Mouse (Mus musculus) left cerebral cortex, adult 18-20 months (tissue): ENCODE measurements at regions not wholly inside any gene's neighbourhood (a gene's known extent, or its start where the extent isn't known, plus 50 kb on each side); places are given as distances from the start of the nearest gene placed in this dataset.

Source experiments
- DNase-seq, 2 experiments: peaks; one replicate each; pipeline ENCODE4 v3.0.0; 2021 to 2022; ENCODE audit warnings: low spot score in 2 of 2, mixed read lengths in 1 of 2

DNA sequence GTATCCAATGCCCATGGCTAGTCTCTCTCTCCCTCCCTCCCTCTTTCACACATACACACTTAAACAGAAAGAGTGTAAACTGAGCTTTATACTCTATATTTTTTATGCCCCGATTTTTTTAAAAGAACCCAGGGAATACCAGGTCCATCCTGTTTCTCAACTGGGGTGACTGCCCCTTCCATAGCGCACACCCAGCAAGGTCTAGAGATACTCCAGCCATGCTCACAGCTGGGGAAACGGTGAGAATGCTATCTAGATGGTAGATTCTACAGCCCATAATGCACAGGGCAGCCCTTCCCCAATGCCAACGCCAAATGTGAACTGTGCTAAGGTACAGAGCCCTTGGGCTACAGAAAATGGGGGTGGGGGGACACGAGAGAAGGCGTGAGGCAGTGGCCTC lies 51.2 kb upstream of the Tln2 start:
- no peak for DNase-seq

GRCm38 (mm10) chr9:67611676-67612075 lies 52.2 kb upstream of the Tln2 start:
- no peak for DNase-seq

GRCm38 (mm10) chr9:67612101-67612500 lies 52.6 kb upstream of the Tln2 start:
- DNase-seq = no peak

- DNase-seq = no peak
These were observed 54.7 kb upstream of the Tln2 start for GRCm38 (mm10) chr9:67614068-67614727.

- no peak for DNase-seq
These were observed 56.7 kb upstream of the Tln2 start for GRCm38 (mm10) chr9:67616207-67616606.

GRCm38 (mm10) chr9:67617341-67618217 lies 58.1 kb upstream of the Tln2 start:
- no peak for DNase-seq

DNA sequence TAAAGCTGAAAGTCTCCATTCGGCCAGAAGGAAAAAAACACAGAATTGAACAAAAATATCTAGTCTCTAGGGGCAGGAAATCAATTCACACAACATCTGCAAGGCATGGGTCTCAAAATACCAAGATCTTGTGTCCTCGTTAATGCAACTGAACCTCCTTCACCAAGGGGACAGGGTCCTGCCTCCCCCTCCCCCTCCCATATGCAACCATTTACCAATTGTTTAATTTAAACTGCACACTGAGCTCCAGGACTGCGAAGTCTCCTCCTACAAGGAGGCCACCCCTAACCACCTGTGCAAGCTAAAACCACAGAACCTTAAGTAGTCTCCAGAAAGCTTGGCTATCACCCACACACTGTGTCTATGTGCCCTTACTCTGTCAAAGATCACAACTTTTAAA lies 61.4 kb upstream of the Tln2 start:
- DNase-seq = no peak

DNA sequence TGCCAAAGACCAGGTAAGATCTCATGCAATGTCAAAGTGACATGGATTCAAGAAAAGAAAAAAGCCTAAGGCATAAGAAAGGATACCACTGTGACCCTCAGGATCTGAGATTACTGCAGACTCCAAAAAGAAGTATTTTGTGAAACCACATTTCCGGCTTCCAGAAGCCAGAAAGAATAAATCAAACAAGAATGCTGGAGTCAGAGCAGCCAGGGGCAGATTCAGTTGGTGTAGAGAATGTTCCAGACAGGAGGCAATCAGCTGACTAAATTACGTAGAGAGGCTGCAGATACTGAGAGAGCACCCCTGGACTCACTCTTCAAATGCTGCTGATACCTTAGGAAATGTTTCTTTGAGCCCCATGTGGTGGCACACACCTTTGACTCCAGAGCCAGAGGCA lies 67.7 kb upstream of the Tln2 start:
- no peak for DNase-seq

- DNase-seq = no peak
These were observed 70.1 kb upstream of the Tln2 start for GRCm38 (mm10) chr9:67629624-67630023.

DNA sequence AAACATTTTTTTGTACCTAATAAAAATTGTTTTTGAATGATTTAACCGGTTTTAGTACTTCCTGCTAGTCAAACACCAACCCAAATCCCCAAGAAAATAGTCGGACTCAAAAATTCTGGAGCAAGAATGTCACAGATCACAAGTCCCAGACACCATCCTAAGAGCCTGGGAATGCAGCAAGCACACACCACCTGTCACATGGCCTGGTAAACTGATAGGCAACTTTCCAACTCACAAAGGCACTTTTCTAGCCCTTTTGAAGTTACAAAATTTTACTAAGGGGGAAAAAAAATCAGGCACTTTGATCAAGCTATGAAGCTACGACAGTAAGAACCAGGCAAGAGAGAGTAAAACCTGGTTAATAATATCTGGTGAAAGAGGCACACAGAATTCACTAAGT lies 70.7 kb upstream of the Tln2 start:
- no peak for DNase-seq

DNA sequence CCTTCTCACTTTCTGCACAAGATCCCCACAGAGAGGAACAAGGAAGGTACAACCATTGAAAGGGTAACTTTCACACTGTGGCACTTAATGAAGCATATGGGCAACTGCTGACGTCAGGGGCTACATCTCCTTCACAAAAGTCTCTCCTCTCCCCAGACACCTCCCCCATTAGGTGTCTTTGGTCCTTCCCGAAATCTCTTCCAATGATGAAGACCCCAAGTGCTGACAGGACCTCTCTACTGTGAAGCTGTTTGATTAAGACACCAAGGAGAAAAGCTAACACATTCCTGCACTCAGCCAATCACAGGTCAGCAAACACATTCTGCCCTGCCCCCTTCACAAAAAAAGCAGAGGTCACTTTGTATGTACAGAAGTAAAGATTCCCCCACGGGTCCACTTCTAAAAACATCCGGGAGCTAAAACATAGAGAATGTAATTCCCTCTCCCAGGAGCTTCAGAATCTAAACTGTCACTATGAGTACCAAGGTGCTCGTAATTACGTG lies 72.3 kb upstream of the Tln2 start:
- no peak for DNase-seq

GRCm38 (mm10) chr9:67632521-67633025 lies 73.1 kb upstream of the Tln2 start:
- peak; percentile 14 to 17 for DNase-seq

DNA sequence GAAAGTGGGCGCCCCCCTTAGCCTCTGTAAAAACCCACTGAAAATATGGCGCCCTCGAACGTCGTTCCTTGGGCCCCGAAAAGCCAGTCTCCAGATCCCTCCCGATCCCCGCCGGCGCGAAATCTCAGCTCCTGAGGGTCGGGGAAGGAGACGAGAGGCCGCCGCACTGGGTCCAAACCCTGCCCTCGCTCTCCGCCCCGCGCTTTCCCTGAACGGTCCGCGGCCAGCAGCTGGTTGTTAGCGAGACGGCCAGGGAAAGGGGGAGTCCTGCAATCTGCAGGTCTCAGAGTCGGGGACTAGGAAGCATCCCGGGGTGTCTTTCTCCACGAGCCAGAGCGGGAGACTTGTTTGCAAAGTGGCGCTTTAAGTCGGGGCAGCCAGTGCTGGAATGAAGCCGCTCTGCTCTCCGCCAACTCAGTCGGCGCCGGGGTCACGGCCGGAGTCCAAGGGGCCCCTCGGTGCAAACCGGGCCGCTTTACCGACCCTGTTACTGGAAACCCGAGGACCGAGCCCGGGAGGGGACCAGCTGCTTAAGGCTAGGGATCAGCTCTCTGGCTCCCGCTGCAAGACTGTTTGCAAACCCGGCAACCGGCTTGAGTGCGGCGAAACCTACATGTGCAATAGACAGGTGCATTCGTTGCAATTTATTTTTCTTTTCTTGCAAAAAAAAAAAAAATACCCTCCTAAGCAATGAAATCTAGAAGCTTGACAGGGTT lies 73.7 kb upstream of the Tln2 start:
- DNase-seq = peak; percentile 19 to 45

- peak; percentile 69 to 83 for DNase-seq
These were observed 74.4 kb upstream of the Tln2 start for GRCm38 (mm10) chr9:67633761-67634441.

- no peak for DNase-seq
These were observed 87.3 kb upstream of the Tln2 start for GRCm38 (mm10) chr9:67646820-67647219.

- DNase-seq = no peak
These were observed 94.5 kb upstream of the C2cd4b start for GRCm38 (mm10) chr9:67664773-67665172.

- DNase-seq = no peak
These were observed 88.8 kb upstream of the C2cd4b start for GRCm38 (mm10) chr9:67670261-67671020.

- no peak for DNase-seq
These were observed 82.3 kb upstream of the C2cd4b start for GRCm38 (mm10) chr9:67676906-67677305.

DNA sequence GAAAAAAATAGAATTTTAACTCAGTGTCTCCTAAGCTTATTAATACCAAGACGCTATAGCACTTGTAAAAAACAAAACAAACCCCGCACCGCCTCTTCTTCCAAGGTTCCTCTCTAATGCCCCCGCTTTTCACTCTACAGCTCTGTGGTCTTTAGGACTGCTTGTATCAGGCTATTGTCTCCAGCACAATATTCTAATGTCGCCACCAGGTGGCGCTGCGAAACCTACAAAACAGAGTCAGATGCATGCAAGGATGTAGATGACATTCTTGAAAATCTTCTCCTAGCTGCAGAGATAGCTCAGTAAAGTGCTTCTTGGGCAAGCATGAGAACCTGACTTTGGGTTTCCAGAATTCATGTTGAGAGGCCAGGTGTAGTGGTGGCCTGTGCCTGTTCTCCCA lies 75.9 kb upstream of the C2cd4b start:
- peak; percentile 66 to 70 for DNase-seq

DNA sequence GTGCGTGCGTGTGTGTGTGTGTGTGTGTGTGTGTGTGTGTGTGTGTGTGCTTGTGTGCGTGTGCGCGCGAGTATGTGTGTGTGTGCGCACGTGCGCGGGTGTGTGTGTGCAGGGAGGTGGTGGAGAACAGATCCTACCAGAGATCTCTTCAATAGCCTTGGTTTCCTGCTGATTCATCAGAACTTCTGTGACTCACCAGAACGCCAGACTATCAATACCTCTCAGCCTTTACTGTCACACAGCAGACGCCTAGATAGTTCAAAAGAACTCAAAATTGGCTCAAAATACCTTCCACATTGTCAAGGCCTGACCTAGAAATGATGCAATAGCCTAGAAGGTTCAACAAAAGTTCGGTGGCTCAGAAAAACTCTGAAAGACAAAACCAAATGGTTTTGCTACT lies 66.8 kb upstream of the C2cd4b start:
- DNase-seq = no peak
